Mouse (Mus musculus): ENCODE results near the gene Neurl1b.
A peak's percentile ranks its signal among the peaks of the same experiment; 100 is the strongest.

Neurl1b gene

DNA sequence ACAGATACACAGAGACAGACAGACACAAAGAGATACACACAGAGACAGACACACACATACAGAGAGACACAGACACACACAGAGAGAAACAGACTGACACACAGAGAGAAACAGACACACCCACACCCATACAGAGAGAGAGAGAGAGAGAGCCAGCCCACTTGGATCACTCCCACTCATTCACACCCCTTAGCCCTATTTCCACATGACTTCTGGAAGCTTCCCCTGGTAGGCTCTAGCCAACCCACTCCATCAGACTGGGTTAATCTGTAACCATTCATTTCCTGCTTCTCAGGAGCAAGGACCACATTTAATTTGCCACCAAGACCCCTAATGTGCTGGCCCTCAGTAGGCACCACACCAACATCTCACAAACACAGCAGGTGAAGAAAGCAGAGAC lies 42.9 kb downstream of the Neurl1b start:
- no peak for DNase-seq

DNA sequence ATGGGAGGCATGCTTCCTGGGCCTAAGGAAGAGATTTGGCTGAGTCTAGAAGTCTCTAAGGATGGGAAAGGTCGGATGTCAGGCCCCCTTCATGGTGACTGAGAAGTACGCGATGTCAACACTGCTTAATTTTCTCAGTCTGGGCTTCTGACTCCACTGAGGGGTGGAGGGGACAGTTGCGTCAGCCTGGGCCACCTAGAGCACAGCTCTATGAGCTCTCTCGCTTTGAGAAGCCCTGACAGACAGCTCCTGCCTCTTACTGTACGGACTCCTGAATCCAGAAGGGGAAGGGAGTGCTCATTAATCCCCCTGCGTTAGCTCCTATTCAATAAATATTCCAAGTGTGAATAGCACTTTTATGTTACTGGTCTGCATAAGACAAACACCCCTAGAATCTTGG lies 43.4 kb downstream of the Neurl1b start:
- DNase-seq = no peak

DNA sequence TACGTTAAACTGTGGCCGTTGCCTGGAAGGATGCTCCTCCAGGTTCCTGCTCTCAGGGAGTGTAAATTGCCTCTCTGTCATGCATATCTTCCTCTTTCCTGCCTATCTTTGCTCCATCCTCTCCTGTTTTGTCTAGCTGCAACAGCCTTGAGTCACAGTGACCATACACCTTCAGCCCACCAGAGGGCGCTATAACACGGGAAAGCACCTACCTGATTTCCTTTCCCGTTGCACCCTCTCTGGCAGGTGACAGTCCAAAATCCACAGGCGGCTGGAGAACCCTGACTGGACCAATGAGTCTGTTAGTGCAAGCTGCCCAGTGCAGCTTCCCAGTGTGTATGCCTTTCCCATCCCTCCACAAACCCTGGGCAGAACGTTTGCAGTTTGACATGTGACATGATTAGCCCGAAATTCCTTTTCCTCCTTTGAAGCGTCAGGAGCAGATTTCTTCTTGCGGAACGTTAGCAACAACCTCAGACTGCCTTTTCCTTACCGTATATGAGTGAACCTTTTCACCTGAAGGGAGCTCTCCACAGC lies 48.1 kb downstream of the Neurl1b start:
- peak; percentile 89 for DNase-seq

DNA sequence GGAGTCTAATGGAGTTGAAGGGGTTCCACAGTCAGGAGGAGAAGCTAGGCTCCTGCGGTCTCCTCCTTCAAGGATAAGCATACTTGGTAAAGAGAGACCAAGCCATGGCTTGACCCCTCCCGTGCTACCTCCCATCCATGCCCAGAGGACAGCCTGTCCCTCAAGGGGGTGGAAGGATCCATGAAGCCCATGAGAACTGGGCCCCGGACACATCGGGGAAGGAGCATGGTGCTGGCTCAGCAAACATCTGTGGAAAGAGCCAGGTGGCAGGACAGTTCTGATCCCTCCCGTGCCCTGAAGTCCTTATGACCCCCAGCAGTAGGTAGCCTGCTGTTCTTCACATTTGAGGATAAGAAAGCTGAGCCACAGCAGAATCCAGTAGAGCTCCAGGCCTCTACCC lies 48.8 kb downstream of the Neurl1b start:
- DNase-seq = no peak

DNA sequence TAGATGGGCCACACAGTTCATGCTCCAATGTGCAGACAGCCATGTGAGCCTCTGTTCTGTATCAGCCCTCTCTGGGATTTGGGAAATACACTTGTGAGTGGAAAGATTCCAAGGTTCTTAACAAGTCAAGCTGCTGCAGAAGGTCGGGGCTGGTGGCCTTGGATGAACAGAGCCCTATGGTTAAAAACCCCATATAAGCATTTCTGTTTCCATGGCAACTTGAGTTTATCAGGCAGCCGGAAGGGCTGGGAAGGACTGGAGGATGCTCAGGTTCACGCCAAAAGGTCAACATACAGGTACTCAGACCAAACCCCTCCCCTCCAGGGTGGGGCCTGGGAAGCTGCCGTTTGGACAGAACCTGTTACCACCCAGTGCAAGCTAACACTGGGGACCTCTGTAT lies 49.4 kb downstream of the Neurl1b start:
- DNase-seq = no peak

DNA sequence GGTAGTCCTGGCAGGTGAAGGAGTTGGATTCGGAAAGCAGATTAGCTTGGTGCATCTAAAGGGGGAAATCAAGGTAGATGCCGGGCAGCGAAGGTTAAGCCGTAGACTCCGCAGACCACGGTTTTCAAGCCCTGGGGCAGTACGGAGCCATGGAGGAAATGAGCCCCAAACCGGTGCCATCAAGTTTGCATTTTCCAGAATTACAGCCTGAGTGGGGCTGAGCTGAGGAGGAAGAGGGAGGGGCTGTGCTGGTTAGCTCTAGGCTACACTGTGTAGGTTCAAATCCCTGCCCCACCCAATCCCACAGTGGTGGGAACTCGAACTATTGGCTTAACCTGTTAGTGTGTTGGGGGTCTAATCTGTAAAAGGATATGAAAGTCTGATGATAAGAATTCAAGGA lies 49.9 kb downstream of the Neurl1b start:
- peak; percentile 40 for DNase-seq

DNA sequence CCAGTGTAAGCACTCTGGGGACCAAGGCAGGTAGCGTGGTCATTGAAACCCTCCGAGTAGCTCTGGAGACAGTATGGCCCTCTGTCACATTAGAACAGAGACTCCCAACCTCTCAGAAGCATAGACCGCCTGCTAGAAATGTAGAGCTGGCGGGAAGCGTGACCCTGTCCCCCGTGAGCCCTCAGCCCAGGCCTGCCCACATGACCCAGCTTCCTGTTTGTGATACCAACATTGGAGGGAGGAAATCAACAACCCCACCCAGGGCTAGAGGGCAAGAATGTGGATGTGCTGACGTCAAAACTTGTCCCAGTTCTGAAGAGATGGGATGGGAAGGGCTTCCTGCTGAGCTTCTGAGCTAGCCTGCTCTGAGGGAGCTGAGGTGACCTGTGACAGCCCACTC lies 50.3 kb downstream of the Neurl1b start:
- DNase-seq = peak; percentile 93

DNA sequence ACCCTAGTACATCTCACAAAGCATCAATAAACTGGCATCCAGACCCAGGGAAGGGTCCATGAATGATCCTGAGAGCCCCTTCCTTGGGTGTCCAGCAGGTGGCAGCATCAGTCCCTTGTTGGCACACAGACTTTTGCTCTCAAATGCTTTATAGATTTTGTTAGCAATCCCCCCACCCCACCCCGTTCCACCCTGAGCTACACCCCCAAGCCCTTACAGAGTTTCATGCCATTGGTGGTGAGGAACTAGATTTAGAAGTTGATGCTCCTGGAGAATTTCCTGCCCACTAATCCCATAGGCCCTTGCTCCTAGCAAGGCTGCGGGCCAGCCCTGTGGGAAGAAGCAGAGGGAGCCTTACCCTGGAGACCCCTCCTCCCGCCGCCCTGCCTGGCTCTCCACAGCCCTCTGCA lies 52.1 kb downstream of the Neurl1b start:
- DNase-seq = peak; percentile 94

DNA sequence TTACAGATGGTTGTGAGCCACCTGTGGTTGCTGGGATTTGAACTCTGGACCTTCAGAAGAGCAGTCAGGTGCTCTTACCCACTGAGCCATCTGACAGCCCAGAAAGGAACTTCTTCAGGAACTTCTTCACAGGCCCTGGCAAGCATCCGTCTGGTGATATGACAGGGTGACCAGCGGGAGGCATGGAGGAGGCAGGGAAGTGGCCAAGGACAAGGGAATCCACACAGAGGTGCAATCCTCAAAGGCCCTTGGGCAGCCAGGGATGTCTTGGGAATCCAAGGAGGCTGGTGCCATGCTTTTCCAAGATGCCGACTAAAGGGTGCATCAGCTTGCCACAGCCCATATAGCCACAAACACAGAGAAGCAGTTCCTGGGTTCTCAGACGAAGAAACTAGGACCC lies 53.0 kb downstream of the Neurl1b start:
- no peak for DNase-seq

DNA sequence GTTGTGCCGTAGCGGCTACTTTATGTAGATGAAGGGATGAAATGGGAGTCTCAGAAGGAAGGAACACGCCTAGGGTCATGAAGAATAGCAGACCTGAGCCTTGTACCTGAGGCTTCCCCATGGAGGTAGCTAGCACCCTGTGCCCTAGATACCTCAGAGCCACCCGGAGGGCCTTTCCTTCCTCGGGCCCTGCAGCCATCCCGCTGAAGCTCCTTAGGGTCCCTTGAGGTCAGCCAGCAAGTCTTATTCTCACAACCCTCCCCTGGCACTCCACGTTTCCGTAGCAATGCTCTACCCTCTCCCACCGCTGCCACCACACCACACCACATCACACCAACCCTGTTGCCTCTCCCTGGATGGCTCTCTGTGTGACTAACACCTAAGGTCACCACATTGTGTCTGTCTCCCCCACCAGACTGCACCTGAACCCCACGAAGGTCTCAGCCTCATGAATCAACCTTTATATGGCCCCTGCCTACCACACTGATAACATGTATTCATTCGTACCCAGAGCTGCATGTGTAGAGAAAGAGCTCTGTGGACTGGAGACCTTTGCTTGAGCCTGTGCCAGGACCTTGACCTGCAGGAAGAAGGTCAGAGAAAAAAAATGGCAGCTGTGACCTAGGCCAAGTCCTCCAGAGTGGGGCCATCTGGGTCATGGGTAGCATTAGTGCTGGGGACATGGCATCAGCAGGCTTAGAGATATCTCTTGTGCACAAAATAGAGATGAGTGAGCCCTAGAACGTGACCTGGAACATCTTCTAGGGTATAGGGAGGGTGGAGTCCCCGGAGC lies 53.7 kb downstream of the Neurl1b start:
- DNase-seq = no peak

DNA sequence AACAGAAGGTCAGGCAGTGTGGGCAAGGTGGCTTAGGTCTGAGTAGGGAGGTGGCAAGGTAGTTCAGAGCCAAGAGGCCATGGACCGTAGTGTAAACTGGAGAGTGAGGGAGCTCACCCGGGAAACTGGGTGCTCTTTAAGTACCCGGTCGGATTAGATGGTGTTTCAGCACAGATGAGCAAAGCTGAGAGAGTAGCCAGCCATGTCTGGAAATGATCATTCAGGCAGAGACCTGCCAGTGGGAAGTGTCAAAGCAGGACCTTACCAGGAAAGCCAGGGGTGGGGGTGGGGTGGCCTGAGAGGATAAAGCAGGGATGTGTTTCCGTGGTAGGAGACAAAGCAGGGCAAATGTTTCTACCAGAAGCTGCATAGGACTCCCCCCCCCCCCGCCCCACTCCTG lies 62.2 kb downstream of the Neurl1b start:
- DNase-seq = no peak

DNA sequence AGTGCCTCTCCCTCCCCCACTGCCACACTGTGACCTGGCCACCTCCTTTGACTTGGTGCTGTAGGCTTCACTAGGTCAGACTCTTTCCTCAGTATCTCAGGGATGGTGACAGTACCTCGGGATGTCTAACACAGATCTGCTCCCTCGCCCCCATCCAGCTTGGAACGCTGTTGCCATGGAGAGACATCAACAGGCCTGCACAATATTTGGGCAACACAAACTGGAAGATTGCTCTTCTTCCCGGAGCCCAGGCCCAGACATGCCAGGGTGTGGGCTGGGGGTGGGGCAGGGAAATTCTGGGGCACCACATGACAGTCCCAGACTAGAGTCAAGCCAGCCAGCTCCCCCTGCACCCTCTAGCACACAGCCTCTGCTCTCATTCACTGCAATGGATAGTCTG lies 64.0 kb downstream of the Neurl1b start:
- DNase-seq = peak; percentile 42

DNA sequence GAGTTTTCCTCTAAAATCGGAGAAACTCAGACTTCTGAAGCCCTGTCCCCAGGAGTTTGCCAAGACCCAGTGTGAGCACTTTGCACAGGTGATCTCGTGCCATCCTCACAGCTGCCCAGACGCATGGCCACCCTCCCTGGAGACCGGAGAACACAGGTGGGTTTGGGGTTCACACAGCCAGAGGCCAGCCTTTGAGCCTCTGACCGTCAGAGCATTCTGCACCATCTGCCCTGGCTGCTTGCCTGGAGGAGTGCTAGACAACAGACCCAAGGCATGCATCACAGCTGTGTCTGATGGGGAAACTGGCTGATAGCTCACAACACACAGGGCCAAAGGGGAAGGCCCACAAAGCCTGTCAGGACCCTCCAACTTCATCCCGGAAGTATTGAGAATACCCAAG lies 65.0 kb downstream of the Neurl1b start:
- peak; percentile 64 for DNase-seq

DNA sequence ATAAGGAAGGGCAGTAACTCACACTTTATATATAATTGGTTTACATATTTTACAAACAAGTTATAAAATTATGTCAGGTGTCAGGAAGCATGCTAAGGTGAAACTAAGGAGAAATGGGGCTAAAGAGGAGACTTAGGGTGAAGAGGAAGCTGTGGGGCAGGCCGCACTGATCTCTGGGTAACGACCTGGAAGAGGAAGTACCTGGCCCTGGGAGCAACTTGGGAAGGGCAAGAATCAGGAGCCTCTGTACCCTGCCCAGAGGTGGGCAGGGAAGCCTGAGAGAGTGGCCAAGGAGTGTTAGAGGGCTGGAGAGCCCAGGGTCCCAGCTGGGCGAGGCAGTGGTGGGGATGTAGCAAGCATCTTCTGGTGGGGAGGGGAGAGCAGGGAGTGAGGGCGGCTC lies 66.3 kb downstream of the Neurl1b start:
- no peak for DNase-seq

DNA sequence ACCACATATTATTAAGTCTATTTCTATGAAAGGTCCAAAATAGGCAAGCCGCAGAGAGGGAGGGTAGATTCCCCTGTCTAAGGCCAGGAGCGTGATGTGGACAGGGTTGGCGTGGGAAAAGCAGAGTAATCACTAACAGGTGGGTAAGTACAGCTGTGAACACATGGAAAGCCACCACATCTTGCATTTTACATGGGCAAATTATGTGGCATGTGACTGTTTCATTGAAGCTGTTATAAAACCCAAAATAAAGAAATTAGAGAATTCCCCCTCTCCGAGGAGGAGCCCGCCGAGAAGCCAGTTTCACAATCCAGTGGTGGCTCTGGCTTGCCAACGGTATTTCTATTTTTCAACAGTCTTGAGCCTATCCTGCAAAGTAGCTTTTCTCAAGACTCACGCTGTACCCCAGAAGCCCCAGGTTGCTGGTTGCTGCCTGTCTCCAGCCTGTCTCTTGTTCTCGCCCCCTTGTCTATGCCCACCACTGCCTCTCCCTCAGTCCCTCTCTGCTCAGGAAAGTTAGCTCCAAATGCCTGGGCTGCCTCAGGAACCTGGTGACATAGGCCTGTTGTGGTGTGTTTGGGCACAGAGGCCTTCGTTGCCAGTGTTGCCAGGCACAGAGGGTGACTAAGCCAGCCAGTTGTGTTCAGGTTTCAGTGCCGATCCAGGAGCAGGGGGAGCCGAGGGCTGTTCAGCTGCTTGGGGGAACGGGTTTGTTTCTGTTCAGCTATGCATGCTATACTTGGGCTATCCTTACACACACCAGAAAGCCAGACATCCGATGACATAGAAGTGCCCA lies 70.2 kb downstream of the Neurl1b start:
- DNase-seq = no peak

DNA sequence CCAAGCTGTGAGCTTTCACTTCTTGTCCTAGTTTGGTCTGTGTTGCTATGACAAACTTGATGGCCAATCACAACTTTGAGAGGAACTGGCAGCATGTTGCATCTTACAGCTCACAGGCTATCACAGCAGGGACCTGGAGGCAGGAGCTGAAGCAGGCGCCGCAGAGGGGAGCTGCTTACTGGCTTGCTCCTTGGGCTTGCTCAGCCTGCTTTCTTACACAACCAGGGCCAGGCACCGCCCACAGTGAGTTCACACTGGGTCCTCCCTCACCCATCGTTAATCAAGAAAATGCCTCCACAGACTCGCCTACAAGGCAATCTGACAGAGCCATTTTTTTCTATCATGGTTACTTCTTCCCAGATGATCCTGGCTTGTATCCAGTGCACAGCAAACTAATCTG lies 72.6 kb downstream of the Neurl1b start:
- DNase-seq = peak; percentile 65

DNA sequence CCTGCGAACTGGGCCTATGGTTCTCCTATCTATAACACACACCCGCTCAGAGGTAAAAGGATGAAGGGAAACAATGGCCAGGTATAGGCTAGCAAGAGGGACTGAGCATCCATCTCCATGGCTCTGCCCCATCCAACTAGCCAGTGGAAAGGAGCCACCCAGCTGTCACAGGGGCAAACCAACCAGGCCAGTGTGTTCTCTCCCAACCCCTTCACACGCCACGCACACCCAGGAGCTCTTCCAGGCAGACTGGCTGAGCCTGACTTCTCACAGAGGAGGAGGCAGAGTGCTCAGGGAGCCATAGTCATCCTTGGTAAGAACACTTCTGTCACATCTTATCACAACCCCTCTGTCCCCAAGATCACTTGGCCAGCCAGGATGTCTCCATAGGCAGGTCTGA lies 73.3 kb downstream of the Neurl1b start:
- no peak for DNase-seq

DNA sequence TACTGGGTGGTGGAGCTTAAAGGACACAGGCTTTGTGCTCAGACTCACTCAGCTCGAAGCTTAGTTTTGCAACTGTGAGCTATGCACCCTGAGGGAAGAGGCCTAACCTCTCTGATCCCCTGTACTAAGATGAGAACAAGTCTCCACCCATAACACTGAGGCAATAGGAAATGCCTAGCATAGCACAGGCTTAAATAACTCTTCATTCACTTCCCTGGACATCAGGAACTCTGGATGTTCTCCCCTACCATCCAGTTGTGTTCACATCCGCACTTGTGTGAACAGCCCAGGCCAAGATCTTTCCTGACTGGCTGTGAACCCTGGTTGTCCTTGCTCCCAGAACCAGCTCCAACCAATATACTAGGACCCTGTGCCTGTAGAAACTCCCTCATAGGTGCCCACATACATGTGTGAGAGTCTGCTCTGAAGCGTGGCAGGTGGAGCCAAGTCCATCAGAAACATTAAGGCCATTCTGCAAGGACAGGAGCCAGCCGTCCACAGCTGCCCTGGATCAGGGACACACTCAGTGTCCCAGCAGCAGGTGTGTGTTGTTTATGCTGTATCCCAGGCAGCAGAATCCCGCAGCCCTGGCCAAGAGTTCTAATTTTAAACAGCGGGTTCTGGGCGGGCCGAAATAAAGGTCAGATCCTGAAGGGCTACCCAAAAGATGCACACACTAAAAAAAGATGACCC lies 74.2 kb downstream of the Neurl1b start:
- peak; percentile 77 for DNase-seq

DNA sequence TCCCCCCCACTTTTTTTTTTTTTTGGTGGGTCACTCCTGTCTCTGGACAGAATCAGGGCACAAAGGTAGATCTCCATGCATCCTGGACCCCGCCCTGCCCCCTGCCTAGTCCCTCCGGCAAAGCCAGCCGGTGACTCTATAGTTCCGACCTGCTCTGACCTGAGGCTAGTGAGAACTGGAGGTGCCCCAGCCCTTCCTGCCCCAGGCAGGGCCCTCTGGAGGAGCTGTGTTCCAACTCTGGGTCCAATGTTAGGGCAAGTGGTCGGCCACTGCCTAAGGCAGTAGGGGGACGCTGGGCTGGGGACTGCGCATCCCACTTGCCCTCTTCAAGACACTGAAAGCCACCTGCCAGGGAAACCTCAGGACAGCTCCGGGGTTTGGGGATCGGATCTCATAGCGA lies 75.4 kb downstream of the Neurl1b start:
- no peak for DNase-seq

DNA sequence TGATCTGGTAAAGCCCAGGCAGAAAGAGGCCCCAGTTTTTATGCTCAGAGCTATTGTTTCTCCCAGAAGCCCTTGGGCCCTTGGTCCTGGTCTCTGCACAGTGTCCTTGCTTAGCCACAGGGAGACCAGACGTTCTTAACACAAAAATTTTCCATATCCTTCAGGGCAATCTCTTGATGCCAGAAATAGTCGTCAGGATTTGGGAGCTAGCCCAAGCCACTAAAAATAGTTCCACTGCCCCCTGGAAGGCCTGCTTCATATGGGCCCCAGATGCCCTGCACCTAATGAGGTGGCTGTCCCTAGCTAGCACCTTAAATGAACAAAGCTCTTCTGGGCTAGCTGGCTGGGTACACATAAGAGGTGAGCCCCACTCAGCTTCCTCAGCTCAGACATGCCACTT lies 76.3 kb downstream of the Neurl1b start:
- DNase-seq = peak; percentile 50

DNA sequence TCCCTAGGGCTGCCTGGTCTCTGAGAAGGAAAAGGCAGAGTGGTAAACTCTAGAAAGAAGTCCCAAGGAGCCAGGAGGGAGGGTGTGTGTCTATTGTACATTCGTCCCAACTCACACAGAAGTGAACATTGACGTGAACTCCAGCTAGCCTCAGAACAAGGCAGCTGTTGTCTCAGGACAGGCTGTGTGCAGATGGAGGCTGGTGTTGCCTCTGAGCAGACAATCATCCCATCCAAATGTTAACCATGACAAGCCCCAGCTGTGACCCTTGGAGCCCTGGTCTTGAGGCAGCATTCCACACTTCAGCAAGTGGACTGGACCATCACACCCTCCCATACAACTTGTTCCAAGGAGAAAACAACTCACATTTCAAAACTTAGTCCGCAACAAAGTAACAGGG lies 77.6 kb downstream of the Neurl1b start:
- peak; percentile 80 for DNase-seq

DNA sequence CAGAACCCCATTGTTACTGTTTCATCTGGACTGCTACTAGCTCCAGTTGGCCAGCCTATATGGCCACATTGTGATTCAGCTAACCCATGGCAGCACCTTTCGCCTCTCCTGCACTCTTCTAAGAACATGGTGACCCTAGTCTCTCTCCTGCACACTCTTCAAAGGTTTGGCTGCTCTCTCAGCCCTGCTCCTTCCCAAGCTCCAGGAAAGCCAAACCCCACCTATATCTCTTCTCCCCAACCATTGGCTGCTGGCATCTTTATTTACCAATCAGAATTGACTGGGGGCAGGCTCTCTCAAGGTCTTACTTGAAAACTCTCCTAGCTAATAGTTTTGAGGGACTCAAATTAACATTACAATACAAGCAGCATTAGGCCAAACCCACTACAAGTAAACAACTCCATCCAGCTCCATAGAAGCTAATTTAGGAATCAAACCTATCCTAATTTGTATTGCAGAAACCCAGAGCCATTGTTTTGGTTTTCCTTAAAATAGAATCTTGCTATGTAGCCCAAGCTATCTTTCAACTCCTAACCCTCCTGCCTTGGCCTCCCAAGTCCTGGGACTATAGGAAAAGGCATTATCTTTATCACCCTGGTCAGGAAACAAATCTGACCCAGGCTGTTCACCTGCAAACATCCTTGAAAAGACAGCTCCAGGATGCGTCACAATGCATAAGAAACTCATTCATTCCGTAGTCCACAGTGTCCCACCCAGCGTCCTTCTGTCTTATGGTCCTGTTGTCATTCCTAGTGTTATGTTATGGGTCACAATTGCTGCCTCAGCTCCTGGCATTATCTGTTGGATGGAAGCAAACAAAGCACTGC lies 80.2 kb downstream of the Neurl1b start:
- no peak for DNase-seq

Measured in lung, postnatal 36 days (tissue).